Mouse (Mus musculus): ENCODE measurements around the gene Gm4969.

DNA sequence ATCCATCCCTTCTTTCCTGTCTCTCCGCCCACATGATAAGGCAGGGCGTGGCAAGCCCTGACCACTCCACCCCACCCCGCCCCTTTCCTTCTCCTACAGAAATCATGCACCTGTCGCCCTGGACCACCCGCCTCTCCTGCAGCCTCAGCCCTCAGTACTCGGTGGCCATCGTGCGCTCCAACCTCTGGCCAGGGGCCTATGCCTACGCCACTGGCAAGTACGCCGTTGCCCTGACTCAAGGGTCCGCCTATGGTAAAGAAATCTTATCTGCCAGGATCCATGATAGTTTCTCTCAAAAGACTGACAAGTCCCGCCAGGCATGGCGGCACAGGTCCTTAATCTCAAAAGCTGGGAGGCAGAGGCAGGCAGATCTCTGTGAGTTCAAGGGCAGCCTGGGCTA, 50.2 kb downstream of the Gm4969 start:
- TF ChIP-seq CTCF (IDR thresholded peaks at IDR 0.05; ENCODE audit: extremely low read depth, insufficient read depth, low read length) = no peak
- TF ChIP-seq POLR2A (IDR thresholded peaks at IDR 0.05; ENCODE audit: extremely low read depth, insufficient read depth, low read length) = no peak

Measured in cortical plate, adult 2 months (tissue).